In genomic region chr2:151434971-151435370, GRCm38 (mm10) we compare ENCODE assay signal across 21 mouse cellular contexts. TPM values are rescaled to one million over a fixed set of nuclear protein-coding genes. Genes with fewer than 3 reads are reported as not detected.
A peak's percentile ranks its signal among the peaks of the same experiment; 100 is the strongest.
DNase-seq lines count a peak whose midpoint lies in the region; TF ChIP-seq lines count a peak whose summit lies in the region.
"Not testable (repeated sequence)": the region's sequence is repeated elsewhere in the genome, so short reads cannot be mapped to it uniquely, and the experiment has no call there.
"Had no signal": no experiment of that assay in that cellular context is flagged by ENCODE, and none has a peak within 500 bp of the region (broad histone marks: within the 10 kb centered on the region; RNA-seq: fewer than 3 reads in every experiment).

No protein-coding gene starts in this region.

- not testable (repeated sequence) for TF ChIP-seq CTCF in liver, adult 2 months (IDR thresholded peaks at IDR 0.05; ENCODE audit: low read depth, low read length)

- 61% methylated on average over 4 of the region's 4 CpGs for WGBS in liver, adult 2 months

- H3K27ac ChIP-seq in liver, adult 2 months (replicated peaks; ENCODE audit: insufficient read depth, low read depth, low read length), result not testable (repeated sequence)

- not testable (repeated sequence) for H3K36me3 ChIP-seq in liver, adult 2 months (ENCODE audit: control insufficient read depth, insufficient read depth, low read length)

- not testable (repeated sequence) for H3K4me1 ChIP-seq in liver, adult 2 months (ENCODE audit: control insufficient read depth, insufficient read depth, low read length)

- not testable (repeated sequence) for TF ChIP-seq POLR2A in liver, adult 2 months (IDR thresholded peaks at IDR 0.05; ENCODE audit: extremely low read depth, insufficient read depth, low read length)

- not testable (repeated sequence) for H3K9ac ChIP-seq in liver, adult 2 months (ENCODE audit: low read depth, low read length)

- H3K79me2 ChIP-seq in liver, adult 2 months (ENCODE audit: control insufficient read depth, insufficient read depth, low read length), result not testable (repeated sequence)

- DNase-seq in NIH3T3 (ENCODE audit: low read depth), result peak; percentile 1
- peak; percentile 37 to 79 for DNase-seq in adrenal gland, adult (ENCODE audit: inconsistent age in 2 of 2, low spot score in 1 of 2)
- DNase-seq in adrenal gland, adult 8-10 months, result peak; percentile 42
- DNase-seq in adrenal gland, postnatal 14 days, result peak; percentile 54
- peak; percentile 39 to 40 for DNase-seq in adrenal gland, postnatal 36 days
- peak; percentile 66 for DNase-seq in liver, adult 2 months (ENCODE audit: extremely low read depth, low read depth, low spot score)

- not testable (repeated sequence) for H3K4me3 ChIP-seq in liver, adult 2 months (ENCODE audit: insufficient read depth, low read depth, low read length)

- H3K27me3 ChIP-seq in liver, adult 2 months (ENCODE audit: control insufficient read depth, insufficient read depth, low read length), result not testable (repeated sequence)

RNA-seq across cellular contexts. Expression of gene 4921509C19Rik, which starts 41.0 kb away (rescaled TPM):
- total RNA-seq in adrenal gland, adult 8-10 months (2022), result not detected
- total RNA-seq in adrenal gland, postnatal 14 days (2021), result not detected in 2 replicates
- total RNA-seq in adrenal gland, postnatal 36 days (2021), result not detected
- not detected in 2 replicates for total RNA-seq in liver, adult 2 months (2014; rRNA removed)
- not detected in 2 replicates for polyA plus RNA-seq in liver, adult 2 months (2012; rRNA removed)
- total RNA-seq: adrenal gland, postnatal 4 days; CH12.LX; common myeloid progenitor, adult 5-6 weeks had no signal
- polyA plus RNA-seq: brain, embryonic 14.5 days; CD4-positive, CD25-positive, alpha-beta regulatory T cell, adult 4 months; embryonic facial prominence, embryonic 11.5 days; embryonic facial prominence, embryonic 13.5 days; embryonic facial prominence, embryonic 15.5 days; erythroblast, embryonic 14.5 days; forebrain, embryonic 10.5 days; forebrain, embryonic 12.5 days; forebrain, embryonic 14.5 days; forebrain, embryonic 16.5 days; frontal cortex, adult 2 months; G1E had no signal

RNA-seq across cellular contexts. Expression of gene Nsfl1c, which starts 59.0 kb away (rescaled TPM):
- total RNA-seq in adrenal gland, adult 8-10 months (2022), result 100 to 1,000 TPM; 149 to 160 (median 153) TPM
- 124 and 131 TPM in 2 replicates for total RNA-seq in adrenal gland, postnatal 14 days (2021)
- 100 to 1,000 TPM; 139 to 148 TPM for total RNA-seq in adrenal gland, postnatal 36 days (2021)
- total RNA-seq in liver, adult 2 months (2014; rRNA removed), result 45.4 and 54.7 TPM in 2 replicates
- 42.3 and 45.5 TPM in 2 replicates for polyA plus RNA-seq in liver, adult 2 months (2012; rRNA removed)

Comparison
In these comparisons a context has a peak if more than half of its experiments do, and no peak if none do; other contexts are left out.
1. DNase-seq: peak in every context shown above with its lines; median percentile 66 in liver, adult 2 months; 58 in adrenal gland, adult; 54 in adrenal gland, postnatal 14 days; 42 in adrenal gland, adult 8-10 months; 40 in adrenal gland, postnatal 36 days; 1 in NIH3T3.